Mouse (Mus musculus): ENCODE data around the gene Arl8b. TPM values are rescaled to one million over a fixed set of nuclear protein-coding genes. Genes with fewer than 3 reads are reported as not detected.

The Arl8b gene
- polyA plus RNA-seq, 1 experiment from 2014 or later, result 78.7 TPM

DNA sequence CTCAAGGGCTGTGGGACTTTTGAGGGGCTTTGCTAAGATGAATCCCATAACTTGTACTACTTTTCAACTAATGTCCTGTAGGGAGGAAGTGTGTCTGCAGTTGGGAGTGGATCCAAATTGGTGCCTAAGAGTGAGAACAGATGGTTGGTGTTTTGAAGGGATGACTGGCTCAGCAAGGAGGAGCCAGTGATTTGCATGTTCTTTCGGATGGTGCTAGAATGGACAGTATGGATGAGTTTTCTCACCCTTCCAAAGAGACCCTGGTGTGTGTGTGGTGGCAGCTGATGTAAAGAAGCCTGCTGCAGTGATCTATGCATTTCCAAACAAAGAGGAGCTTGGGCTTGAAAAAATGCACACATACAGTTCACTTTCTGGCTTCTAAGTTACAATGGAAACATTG is 22.3 kb downstream of the Arl8b start:
- Histone ChIP-seq H3K36me3 (ENCODE audit: control insufficient read depth, insufficient read depth, low read length) (no peaks in the 10 kb centered on the region), H3K27me3 (replicated peaks; ENCODE audit: control insufficient read depth, insufficient read depth, low read length) (no peaks in the 10 kb centered on the region), H3K9me3 (ENCODE audit: control insufficient read depth, low read length) (no peaks in the 10 kb centered on the region), H3K4me1 (ENCODE audit: control insufficient read depth, insufficient read depth, low read length) (peaks cover 4% of the 10 kb centered on the region), H3K27ac (replicated peaks; ENCODE audit: low read depth, low read length) (no peak overlapping the region), H3K4me2 (ENCODE audit: low read depth, low read length) (no peak overlapping the region), H3K9ac (ENCODE audit: low read depth, low read length) (no peak overlapping the region), H3K4me3 (ENCODE audit: low read depth, low read length) (no peak overlapping the region)
- DNase-seq (ENCODE audit: low spot score) (no peak), ATAC-seq (ENCODE audit: low read depth) (no peak)
- 56% methylated on average over 1 of the region's 1 CpGs for WGBS

DNA sequence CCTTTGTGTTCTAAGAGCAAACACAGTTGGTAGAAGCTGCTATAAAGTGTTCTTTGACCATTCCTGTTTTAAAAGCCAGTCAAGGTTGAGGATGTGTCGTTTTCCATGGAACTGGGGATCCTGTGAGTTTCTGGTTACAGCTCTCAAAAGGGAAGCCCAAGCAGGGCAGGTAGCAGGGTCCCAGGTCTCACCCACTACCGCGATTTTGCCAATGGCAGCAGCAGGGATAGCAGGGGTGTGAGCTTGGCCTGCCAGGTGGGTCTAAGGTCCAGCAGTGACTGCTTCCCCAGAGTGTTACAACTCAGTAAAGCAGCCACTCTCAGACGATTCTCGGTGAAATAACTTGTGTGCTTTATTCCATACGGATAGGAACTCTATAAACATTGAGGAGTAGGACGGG is 23.0 kb downstream of the Arl8b start:
- no peaks in the 10 kb centered on the region for H3K27me3 ChIP-seq (replicated peaks; ENCODE audit: control insufficient read depth, insufficient read depth, low read length)
- H3K27ac ChIP-seq (replicated peaks; ENCODE audit: low read depth, low read length), result no peak overlapping the region
- peaks cover 4% of the 10 kb centered on the region for H3K4me1 ChIP-seq (ENCODE audit: control insufficient read depth, insufficient read depth, low read length)
- H3K9ac ChIP-seq (ENCODE audit: low read depth, low read length), result no peak overlapping the region
- no peaks in the 10 kb centered on the region for H3K36me3 ChIP-seq (ENCODE audit: control insufficient read depth, insufficient read depth, low read length)
- WGBS, result 82% methylated on average over 7 of the region's 7 CpGs
- no peak for ATAC-seq (ENCODE audit: low read depth)
- no peak overlapping the region for H3K4me2 ChIP-seq (ENCODE audit: low read depth, low read length)
- no peak overlapping the region for H3K4me3 ChIP-seq (ENCODE audit: low read depth, low read length)
- no peak for DNase-seq (ENCODE audit: low spot score)
- no peaks in the 10 kb centered on the region for H3K9me3 ChIP-seq (ENCODE audit: control insufficient read depth, low read length)

DNA sequence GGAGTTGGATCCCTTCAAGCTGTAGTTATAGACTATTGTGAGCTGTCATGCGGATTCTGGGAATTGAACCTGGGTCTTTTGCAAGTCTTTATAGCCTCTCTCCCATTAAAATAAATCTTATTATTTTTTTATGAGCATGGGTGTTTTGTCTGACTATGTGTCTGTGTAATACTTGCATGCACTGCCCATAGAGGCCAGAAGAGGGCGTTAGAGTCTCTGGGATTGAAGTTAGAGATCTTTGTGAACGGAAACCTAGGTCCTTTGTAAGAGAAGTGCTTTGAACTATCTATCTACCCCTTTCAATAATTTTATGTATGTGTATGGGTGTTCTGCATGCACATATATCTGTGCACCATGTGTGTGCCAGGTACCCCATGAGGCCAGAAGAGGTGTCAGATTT is 24.5 kb downstream of the Arl8b start:
- H3K4me1 ChIP-seq (ENCODE audit: control insufficient read depth, insufficient read depth, low read length), result peaks cover 4% of the 10 kb centered on the region
- no peak overlapping the region for H3K27ac ChIP-seq (replicated peaks; ENCODE audit: low read depth, low read length)
- no peak overlapping the region for H3K4me3 ChIP-seq (ENCODE audit: low read depth, low read length)
- no peak overlapping the region for H3K9ac ChIP-seq (ENCODE audit: low read depth, low read length)
- no peaks in the 10 kb centered on the region for H3K27me3 ChIP-seq (replicated peaks; ENCODE audit: control insufficient read depth, insufficient read depth, low read length)
- H3K4me2 ChIP-seq (ENCODE audit: low read depth, low read length), result no peak overlapping the region
- no peaks in the 10 kb centered on the region for H3K36me3 ChIP-seq (ENCODE audit: control insufficient read depth, insufficient read depth, low read length)
- WGBS, result 72% methylated on average over 3 of the region's 3 CpGs
- ATAC-seq (ENCODE audit: low read depth) (no peak), DNase-seq (ENCODE audit: low spot score) (no peak)
- H3K9me3 ChIP-seq (ENCODE audit: control insufficient read depth, low read length), result no peaks in the 10 kb centered on the region

DNA sequence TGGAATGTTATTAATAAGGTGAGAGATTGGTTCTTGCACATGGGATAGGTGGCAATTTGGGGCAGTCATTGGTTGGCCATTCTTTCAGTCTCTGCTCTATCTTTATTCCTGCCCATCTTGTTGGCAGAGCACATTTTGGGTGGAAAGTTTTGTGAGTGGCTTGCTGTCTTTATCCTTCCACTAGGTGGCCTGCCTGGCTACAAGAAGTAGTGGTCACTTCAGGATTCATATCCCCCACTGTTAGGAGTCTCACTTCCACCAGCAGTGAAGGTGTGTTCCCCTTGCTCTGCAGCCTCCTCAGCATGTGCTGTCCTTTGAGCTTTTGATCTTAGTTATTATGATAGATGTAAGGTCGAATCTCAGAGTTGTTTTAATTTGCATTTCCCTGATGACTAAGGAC is 25.9 kb downstream of the Arl8b start:
- Histone ChIP-seq H3K4me1 (ENCODE audit: control insufficient read depth, insufficient read depth, low read length) (peaks cover 4% of the 10 kb centered on the region), H3K9ac (ENCODE audit: low read depth, low read length) (no peak overlapping the region), H3K27ac (replicated peaks; ENCODE audit: low read depth, low read length) (no peak overlapping the region), H3K4me2 (ENCODE audit: low read depth, low read length) (no peak overlapping the region), H3K9me3 (ENCODE audit: control insufficient read depth, low read length) (no peaks in the 10 kb centered on the region), H3K4me3 (ENCODE audit: low read depth, low read length) (no peak overlapping the region), H3K27me3 (replicated peaks; ENCODE audit: control insufficient read depth, insufficient read depth, low read length) (no peaks in the 10 kb centered on the region), H3K36me3 (ENCODE audit: control insufficient read depth, insufficient read depth, low read length) (no peaks in the 10 kb centered on the region)
- no peak for ATAC-seq (ENCODE audit: low read depth)
- 75% methylated on average over 1 of the region's 1 CpGs for WGBS
- DNase-seq (ENCODE audit: low spot score), result no peak

DNA sequence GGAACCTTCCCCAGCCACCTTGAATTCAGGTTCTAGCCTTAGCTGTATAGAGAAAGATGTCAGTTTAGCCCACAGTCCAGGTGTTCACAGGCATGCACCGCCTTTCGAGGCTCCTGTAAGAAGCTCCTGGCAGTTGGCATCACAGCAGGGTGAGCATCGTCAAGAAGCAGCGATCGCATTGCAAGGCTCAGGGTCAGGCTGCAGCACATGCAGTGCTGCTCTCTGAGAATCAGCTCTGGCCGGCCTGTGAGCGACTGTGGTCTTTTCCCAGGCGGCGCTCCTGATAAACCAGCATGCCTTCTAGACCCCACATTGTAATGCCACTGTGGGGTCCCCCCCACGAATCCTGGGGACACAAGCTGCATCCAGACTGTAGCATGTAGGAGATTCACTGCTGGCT is 27.3 kb downstream of the Arl8b start:
- DNase-seq (ENCODE audit: low spot score) (no peak), ATAC-seq (ENCODE audit: low read depth) (no peak)
- Histone ChIP-seq H3K9ac (ENCODE audit: low read depth, low read length) (no peak overlapping the region), H3K9me3 (ENCODE audit: control insufficient read depth, low read length) (no peaks in the 10 kb centered on the region), H3K27me3 (replicated peaks; ENCODE audit: control insufficient read depth, insufficient read depth, low read length) (no peaks in the 10 kb centered on the region), H3K4me1 (ENCODE audit: control insufficient read depth, insufficient read depth, low read length) (peaks cover 1% of the 10 kb centered on the region), H3K4me2 (ENCODE audit: low read depth, low read length) (no peak overlapping the region), H3K27ac (replicated peaks; ENCODE audit: low read depth, low read length) (no peak overlapping the region), H3K4me3 (ENCODE audit: low read depth, low read length) (no peak overlapping the region), H3K36me3 (ENCODE audit: control insufficient read depth, insufficient read depth, low read length) (0 out of 2 replicates have a peak, but pooled peaks cover 5% of the 10 kb centered on the region)
- 73% methylated on average over 10 of the region's 10 CpGs for WGBS

DNA sequence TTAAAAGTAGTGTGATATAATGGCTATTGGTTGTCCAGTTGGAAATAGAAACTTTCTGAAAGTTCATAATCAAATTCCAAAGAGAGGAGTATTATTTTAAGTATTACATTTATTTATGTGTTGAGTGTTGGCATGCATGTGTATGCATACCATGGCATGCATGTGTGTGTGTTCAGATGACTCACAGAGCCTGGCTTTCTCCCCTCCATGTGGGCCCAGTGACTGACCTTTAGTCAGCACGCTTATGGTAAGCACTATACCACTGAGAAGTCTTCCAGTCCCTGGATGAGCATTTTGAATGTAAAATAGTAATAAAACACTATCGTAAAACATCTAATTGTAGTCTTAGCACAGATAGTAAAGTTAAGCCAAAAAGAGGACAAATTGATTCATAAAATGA is 29.2 kb downstream of the Arl8b start:
- Histone ChIP-seq H3K4me1 (ENCODE audit: control insufficient read depth, insufficient read depth, low read length) (no peaks in the 10 kb centered on the region), H3K4me3 (ENCODE audit: low read depth, low read length) (no peak overlapping the region), H3K36me3 (ENCODE audit: control insufficient read depth, insufficient read depth, low read length) (0 out of 2 replicates have a peak, but pooled peaks cover 8% of the 10 kb centered on the region), H3K9me3 (ENCODE audit: control insufficient read depth, low read length) (no peaks in the 10 kb centered on the region), H3K9ac (ENCODE audit: low read depth, low read length) (no peak overlapping the region), H3K27me3 (replicated peaks; ENCODE audit: control insufficient read depth, insufficient read depth, low read length) (no peaks in the 10 kb centered on the region), H3K4me2 (ENCODE audit: low read depth, low read length) (no peak overlapping the region), H3K27ac (replicated peaks; ENCODE audit: low read depth, low read length) (no peak overlapping the region)
- ATAC-seq (ENCODE audit: low read depth) (no peak), DNase-seq (ENCODE audit: low spot score) (no peak)
- WGBS, result 89% methylated on average over 2 of the region's 2 CpGs

DNA sequence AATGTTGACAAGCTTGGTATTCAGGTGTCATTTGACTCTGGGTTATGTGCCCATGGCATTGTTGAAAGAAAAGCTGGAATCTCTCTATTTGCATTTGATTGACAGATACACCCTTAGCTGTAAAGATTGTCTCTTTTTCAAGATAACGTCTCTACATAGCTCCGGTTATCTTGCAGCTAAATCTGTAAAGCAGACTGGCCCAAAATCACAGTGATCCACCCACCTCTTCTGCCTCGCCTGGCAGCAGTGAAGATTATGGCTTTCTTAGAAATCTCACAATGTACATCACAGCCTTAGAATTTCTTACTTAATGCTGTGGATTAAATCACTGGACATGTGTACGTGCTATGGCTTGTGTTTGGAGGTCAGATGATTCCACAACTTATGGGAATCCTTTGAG is 34.6 kb downstream of the Arl8b start:
- no peaks in the 10 kb centered on the region for H3K4me1 ChIP-seq (ENCODE audit: control insufficient read depth, insufficient read depth, low read length)
- no peaks in the 10 kb centered on the region for H3K9me3 ChIP-seq (ENCODE audit: control insufficient read depth, low read length)
- no peak for DNase-seq (ENCODE audit: low spot score)
- H3K4me2 ChIP-seq (ENCODE audit: low read depth, low read length), result no peak overlapping the region
- 73% methylated on average over 4 of the region's 4 CpGs for WGBS
- peaks cover 56% of the 10 kb centered on the region for H3K36me3 ChIP-seq (ENCODE audit: control insufficient read depth, insufficient read depth, low read length)
- ATAC-seq (ENCODE audit: low read depth), result no peak
- no peaks in the 10 kb centered on the region for H3K27me3 ChIP-seq (replicated peaks; ENCODE audit: control insufficient read depth, insufficient read depth, low read length)
- no peak overlapping the region for H3K4me3 ChIP-seq (ENCODE audit: low read depth, low read length)
- H3K27ac ChIP-seq (replicated peaks; ENCODE audit: low read depth, low read length), result no peak overlapping the region
- no peak overlapping the region for H3K9ac ChIP-seq (ENCODE audit: low read depth, low read length)

DNA sequence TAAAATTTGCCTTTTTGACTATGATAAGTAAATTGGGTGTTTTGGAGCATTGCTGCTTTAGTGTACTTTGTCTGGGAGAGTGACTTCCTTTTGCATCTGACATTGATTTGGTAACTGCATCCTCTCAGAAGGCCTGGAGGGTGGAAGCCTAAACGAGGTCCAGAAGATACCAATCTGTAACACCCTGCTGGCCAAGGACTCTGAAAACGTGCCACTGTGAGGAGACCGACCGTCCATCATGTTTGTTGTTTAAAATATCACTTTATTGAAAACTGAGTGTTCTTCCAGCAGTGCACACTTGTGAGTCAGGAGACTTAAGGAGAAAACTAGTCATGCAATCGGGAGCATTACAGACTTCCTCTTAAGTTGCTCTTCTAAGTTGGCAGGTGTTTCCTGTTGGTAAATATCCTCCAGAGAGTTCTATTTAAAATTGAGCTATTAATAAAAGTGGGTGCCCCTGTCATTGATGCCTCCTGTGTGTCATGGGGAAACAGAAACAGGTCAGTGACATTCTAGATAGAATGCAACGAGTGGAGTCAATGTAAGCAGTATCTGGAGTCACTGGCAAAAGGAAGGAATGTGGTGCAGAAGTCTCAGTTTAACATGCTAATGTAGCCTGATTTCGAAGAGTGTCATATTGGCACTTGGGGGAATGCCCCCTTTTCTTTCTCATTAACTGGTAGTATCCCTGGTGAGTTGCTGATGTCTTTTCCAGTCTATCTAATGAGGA is 42.1 kb downstream of the Arl8b start:
- H3K9me3 ChIP-seq (ENCODE audit: control insufficient read depth, low read length), result no peaks in the 10 kb centered on the region

DNA sequence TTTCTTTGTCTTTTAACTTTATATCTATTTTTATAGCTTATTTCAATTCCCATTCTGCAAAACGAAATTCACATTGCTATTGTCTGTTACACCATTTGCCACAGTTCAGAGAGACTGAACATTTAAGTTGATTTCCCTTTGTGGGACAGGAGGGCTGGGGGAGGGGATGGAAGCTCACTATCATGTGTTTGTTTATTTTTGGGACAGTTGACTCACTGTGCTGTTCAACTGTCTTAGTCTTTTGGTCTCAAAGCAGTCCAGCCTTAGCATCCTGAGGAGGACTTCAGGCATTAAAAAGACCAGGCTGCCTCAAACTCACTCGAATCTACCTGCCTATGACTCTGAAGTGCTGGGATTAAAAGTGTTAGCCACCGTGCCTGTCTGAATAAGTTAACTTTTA is 43.2 kb downstream of the Arl8b start:
- no peak overlapping the region for H3K4me3 ChIP-seq (ENCODE audit: low read depth, low read length)
- H3K9ac ChIP-seq (ENCODE audit: low read depth, low read length), result no peak overlapping the region
- ATAC-seq (ENCODE audit: low read depth) (no peak), DNase-seq (ENCODE audit: low spot score) (no peak)
- no peaks in the 10 kb centered on the region for H3K9me3 ChIP-seq (ENCODE audit: control insufficient read depth, low read length)
- H3K27me3 ChIP-seq (replicated peaks; ENCODE audit: control insufficient read depth, insufficient read depth, low read length), result no peaks in the 10 kb centered on the region
- H3K36me3 ChIP-seq (ENCODE audit: control insufficient read depth, insufficient read depth, low read length), result peaks cover 30% of the 10 kb centered on the region
- no peak overlapping the region for H3K4me2 ChIP-seq (ENCODE audit: low read depth, low read length)
- 71% methylated on average over 3 of the region's 3 CpGs for WGBS
- H3K4me1 ChIP-seq (ENCODE audit: control insufficient read depth, insufficient read depth, low read length), result peaks cover 9% of the 10 kb centered on the region
- no peak overlapping the region for H3K27ac ChIP-seq (replicated peaks; ENCODE audit: low read depth, low read length)

More for the DNA sequence above, 42.1 kb downstream of the Arl8b start:
- H3K4me3 ChIP-seq (ENCODE audit: low read depth, low read length), result no peak overlapping the region
- no peak overlapping the region for H3K27ac ChIP-seq (replicated peaks; ENCODE audit: low read depth, low read length)
- ATAC-seq (ENCODE audit: low read depth) (no peak), DNase-seq (ENCODE audit: low spot score) (no peak)
- no peaks in the 10 kb centered on the region for H3K27me3 ChIP-seq (replicated peaks; ENCODE audit: control insufficient read depth, insufficient read depth, low read length)
- H3K36me3 ChIP-seq (ENCODE audit: control insufficient read depth, insufficient read depth, low read length), result peaks cover 41% of the 10 kb centered on the region
- H3K4me1 ChIP-seq (ENCODE audit: control insufficient read depth, insufficient read depth, low read length), result peaks cover 6% of the 10 kb centered on the region
- no peak overlapping the region for H3K9ac ChIP-seq (ENCODE audit: low read depth, low read length)
- WGBS, result 59% methylated on average over 7 of the region's 7 CpGs
- no peak overlapping the region for H3K4me2 ChIP-seq (ENCODE audit: low read depth, low read length)
